14 mouse cellular contexts compared by ENCODE assay signal in genomic region chr10:59013618-59014017, GRCm38 (mm10).
"Had no signal": no experiment of that assay in that cellular context is flagged by ENCODE, and none has a peak within 500 bp of the region (broad histone marks: within the 10 kb centered on the region; RNA-seq: fewer than 3 reads in every experiment).

No protein-coding gene starts in this region.

- DNase-seq: kidney, adult 9 months; kidney, postnatal 36 days; layer of hippocampus, adult 9-11 months; liver; lung, adult 18-20 months; right cerebral cortex, postnatal 14 days; thymus, adult 2 months; thymus, postnatal 25 days had no signal

- H3K27me3 ChIP-seq: limb, embryonic 12.5 days; midbrain, embryonic 13.5 days; neural tube, embryonic 12.5 days; stomach, embryonic 15.5 days had no signal

- H3K4me3 ChIP-seq: limb, embryonic 12.5 days; midbrain, embryonic 13.5 days; neural tube, embryonic 12.5 days; stomach, embryonic 15.5 days had no signal

- ATAC-seq: midbrain, embryonic 13.5 days had no signal

- H3K9ac ChIP-seq: limb, embryonic 12.5 days; liver, embryonic 14.5 days; midbrain, embryonic 13.5 days; neural tube, embryonic 12.5 days; stomach, embryonic 15.5 days had no signal

- H3K27ac ChIP-seq: kidney, postnatal 0 days; limb, embryonic 12.5 days; liver, embryonic 14.5 days; midbrain, embryonic 13.5 days; neural tube, embryonic 12.5 days; stomach, embryonic 15.5 days had no signal

- H3K36me3 ChIP-seq: limb, embryonic 12.5 days; midbrain, embryonic 13.5 days; neural tube, embryonic 12.5 days; stomach, embryonic 15.5 days had no signal

- H3K4me2 ChIP-seq: limb, embryonic 12.5 days; midbrain, embryonic 13.5 days; neural tube, embryonic 12.5 days; stomach, embryonic 15.5 days had no signal

- H3K4me1 ChIP-seq: limb, embryonic 12.5 days; midbrain, embryonic 13.5 days; neural tube, embryonic 12.5 days; stomach, embryonic 15.5 days had no signal

- H3K9me3 ChIP-seq: limb, embryonic 12.5 days; midbrain, embryonic 13.5 days; stomach, embryonic 15.5 days had no signal
